Mouse (Mus musculus) lung, adult 2 months (tissue): Measurements from ENCODE around the gene Igf2bp2.

Experiments
- CTCF ChIP-seq: fragments of 200-500 bp; IDR thresholded peaks from 2 replicates; pipeline ENCODE4 v1.5.1; 2011; ENCODE audit warnings: mild to moderate bottlenecking, low read length, control low read depth; ENCODE audit not compliant: insufficient read depth
- POLR2A ChIP-seq: fragments of 200-500 bp; IDR thresholded peaks from 2 replicates; pipeline ENCODE4 v1.6.1; 2011; ENCODE audit warnings: low read depth, mild to moderate bottlenecking, control low read depth, low read length, borderline replicate concordance; ENCODE audit errors: extremely low read depth

DNA sequence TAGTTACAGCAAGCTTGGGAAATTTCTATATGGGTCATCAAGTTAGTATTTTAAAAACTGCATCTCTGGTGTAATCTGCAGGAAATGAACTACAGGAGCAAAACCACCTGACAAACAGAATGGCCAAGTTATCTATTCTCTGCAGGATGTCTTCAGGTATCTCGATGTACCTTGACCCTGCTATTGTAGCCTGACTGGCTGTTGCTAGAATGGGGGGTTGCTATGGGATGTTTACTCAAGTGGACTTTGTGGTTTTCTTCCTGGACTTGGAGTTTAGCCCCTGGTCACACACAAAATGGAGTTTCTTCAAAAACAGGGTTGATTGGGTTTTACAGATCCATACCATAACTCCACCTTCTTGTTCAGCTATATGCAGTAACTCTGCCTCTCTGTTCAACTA lies 40.4 kb upstream of the Igf2bp2 start:
- TF ChIP-seq CTCF (no peak), POLR2A (no peak)
